Mouse (Mus musculus) telencephalon, adult 2 months (tissue): ENCODE measurements around the gene Nktr.
A peak's percentile ranks its signal among the peaks of the same experiment; 100 is the strongest.

ENCODE experiments used
- DNase-seq: peaks from one replicate; pipeline ENCODE4 v3.0.0-alpha.2; 2011; ENCODE audit warnings: low read depth, low spot score

Nktr gene

DNA sequence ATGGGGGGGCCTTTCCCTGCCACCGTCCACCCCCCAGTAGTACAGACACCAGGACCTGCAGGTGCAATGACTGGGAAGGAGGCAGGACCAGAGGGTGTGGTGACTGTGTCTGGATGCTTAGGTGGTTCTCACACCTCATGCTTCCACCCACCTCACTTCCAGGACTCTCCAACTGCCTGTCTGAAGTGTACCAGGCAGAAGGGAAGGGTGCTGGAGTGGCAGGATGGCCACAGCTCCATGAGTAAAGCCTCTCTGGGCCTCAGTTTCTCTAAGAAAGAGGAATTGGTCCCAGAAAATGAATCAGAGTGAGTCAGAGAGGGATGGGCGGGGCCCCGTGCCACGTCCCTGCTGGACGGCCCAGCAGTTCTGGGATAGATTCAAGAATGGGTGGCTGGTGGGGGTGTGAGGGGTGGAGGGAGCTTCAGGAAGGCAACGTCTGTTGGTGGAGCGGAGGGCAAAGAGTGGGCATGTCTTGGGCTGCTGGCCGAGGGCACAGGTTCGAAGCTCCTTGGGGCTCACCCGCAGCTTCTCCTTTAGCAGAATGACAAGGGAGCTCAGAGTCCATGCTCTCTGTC, 42.2 kb downstream of the Nktr start:
- no peak for DNase-seq

DNA sequence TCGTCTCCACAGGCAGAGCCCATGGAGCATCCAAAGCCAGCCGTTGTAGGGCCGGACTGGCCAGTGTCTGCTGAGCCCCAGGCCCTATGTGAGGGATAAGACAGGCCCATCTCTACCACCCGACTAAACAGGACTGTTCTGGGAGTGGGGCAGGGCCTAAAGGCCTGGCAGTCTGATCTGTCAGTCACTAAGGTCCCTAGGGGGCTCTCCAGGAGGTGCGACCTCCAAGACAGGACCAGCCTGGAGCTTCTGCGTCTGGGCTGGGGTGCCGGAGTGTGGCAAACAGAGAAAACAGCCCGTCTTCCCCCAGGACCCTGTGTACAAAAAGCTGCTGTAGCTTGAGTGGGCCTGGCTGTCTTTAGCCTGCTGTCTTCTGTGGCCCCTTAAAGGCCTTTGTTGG, 42.8 kb downstream of the Nktr start:
- no peak for DNase-seq

DNA sequence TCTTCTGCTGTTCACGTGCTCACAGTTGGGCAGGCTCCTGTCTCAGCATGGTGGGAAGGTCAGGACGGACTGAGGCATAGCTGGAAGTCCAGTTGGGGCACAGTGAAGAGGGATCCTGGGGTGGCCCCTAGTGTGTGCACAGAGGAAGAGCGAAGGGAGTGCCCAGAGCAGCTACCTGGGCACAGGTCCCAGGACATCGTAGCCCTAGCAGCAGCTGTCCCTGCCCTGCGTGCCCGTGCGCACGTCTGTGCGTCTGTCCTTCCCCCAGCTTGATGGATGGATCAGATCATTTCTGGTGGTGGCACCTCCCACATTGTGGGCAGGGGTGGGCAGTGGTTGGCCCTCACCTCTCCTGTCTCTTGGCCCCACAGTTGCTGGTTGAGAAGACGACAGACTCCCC, 43.3 kb downstream of the Nktr start:
- DNase-seq, result no peak

DNA sequence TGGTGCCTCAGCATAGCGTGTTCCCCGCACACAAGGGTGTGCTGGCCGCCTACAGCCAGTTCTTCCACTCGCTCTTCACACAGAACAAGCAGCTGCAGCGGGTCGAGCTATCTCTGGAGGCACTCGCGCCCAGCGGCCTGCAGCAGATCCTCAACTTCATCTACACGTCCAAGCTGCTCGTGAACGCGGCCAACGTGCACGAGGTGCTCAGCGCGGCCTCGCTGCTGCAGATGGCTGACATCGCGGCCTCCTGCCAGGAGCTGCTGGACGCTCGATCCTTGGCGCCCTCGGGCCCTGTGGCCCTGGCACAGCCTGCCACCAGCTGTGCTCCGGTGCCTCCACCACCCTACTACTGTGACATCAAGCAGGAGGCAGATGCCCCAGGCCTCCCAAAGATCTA, 43.8 kb downstream of the Nktr start:
- no peak for DNase-seq

DNA sequence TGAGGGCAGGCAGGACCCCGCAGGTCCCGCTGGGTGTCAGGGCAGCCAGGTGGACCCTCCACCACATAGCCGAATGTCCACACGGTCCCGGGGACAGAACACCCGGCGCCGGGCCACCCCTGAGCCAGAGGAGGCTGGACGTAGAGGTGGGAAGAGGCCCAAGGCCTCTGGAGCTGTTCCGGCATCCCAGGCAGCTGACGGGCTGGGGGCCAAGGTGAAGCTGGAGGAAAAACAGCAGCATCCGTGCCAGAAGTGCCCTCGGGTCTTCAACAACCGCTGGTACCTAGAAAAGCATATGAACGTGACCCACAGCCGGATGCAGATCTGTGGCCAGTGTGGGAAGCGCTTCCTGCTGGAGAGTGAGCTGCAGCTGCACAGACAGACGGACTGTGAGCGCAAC, 44.7 kb downstream of the Nktr start:
- DNase-seq, result no peak

DNA sequence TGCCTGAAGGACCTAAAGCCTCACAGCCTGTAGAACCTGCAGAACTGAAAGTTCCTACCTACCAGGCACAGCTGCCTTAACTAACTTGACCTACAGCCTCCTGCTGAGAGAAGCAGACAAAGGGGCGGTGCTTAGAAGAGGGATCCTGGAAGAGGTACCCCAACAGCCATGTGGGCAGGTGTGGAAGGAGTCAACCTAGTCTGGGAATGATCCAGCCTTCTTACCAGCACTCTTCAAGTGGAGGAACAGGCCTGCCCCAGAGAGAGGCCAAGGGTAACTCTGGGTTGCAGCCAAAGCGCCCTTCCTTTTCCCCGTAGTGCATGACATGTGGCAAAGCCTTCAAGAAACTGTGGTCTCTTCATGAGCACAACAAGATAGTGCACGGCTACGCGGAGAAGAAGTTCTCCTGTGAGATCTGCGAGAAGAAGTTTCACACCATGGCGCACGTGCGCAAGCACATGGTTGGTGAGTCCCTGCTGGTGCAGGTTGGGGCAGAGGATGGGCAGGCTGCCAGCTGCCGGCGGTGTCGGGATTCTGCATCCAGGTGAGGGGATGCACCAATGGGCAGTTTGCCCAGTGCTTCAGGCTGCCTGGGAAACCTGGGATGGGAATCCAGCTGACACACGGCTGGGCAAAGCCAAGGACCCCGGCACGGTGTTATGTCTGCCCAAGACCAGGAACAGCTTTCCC, 46.3 kb downstream of the Nktr start:
- DNase-seq, result no peak

DNA sequence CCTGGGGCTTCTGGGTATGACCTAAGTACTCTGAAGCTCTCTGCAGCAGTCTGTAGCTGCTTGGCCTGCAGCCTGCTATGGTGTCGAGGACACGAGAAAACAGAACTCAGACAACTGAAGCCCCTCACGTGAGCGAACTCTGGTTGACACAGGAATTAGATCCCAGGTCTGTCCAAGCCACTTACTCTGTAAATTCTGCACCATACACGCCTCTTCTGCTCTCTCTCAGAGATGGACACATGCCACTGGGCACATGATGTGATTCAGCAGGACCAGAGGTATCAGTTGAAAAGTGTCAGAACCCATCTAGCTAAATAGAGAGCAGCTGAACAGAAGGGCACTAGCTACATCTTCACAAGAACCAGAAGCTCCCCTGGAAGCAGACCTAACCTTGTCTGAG, 53.4 kb downstream of the Nktr start:
- no peak for DNase-seq

DNA sequence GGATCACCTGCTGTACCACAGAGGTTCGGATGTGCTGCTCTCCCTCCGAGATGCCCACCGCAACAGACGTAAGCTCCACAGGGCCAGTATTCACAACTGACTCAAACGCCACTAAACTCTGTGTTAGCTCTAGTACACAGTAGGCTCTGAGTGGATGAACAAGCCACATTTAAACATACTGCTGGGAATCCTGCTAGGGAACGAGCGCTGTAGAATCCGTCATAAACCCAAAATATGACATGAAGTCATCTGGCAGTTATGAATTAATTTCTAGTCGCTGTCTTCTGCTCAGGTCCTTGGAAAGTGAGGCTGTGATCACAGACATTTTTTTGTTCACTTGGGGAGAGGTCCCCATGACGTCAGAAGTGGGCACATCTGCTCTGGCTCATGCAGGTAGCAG, 57.0 kb downstream of the Nktr start:
- no peak for DNase-seq

DNA sequence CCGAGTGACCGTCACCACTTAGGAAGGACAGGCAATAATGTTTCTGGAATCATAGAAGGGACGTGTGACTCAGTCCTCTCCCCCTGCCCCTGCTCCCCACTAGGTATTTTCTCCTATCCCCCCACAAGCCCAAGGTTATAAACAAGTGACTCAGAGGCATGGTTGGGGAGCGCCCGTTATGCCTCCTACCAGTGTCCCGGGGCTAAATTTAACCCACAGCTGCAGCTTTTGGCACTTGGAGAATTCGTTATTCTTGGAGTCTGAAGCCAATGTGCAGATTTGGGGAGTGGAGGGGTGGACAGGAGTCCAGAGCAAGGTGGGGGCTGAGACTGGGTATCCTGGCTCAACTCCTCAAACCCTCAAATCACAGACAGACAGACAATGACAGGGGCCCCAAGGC, 57.5 kb downstream of the Nktr start:
- DNase-seq, result peak; percentile 67

DNA sequence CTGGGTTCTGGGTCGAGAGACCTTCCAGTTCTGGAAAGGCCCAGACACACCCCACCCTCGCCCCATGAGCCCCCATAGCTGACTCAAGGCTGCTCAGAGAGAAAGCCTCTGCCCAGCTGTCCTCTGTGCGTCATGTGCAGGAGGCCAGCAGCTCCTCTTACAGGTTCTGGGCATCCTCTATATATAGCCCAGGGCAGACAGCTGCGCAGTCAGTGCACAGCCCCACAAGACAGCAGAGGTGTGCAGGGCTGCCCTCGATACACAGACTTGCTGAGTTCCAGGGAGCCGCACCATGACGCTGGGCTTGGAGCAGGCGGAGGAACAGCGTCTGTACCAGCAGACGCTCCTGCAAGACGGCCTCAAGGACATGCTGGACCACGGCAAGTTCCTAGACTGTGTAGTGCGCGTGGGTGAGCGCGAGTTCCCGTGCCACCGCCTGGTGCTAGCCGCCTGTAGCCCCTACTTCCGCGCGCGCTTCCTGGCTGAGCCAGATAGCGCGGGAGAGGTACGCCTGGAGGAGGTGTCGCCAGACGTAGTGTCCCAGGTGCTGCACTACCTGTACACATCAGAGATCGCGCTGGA, 58.6 kb downstream of the Nktr start, which contains the start of gene Klhl40:
Gene Klhl40, plus strand, starts transcription at position 124 of the 582 bp plus-strand sequence.
- DNase-seq, result peak; percentile 48

DNA sequence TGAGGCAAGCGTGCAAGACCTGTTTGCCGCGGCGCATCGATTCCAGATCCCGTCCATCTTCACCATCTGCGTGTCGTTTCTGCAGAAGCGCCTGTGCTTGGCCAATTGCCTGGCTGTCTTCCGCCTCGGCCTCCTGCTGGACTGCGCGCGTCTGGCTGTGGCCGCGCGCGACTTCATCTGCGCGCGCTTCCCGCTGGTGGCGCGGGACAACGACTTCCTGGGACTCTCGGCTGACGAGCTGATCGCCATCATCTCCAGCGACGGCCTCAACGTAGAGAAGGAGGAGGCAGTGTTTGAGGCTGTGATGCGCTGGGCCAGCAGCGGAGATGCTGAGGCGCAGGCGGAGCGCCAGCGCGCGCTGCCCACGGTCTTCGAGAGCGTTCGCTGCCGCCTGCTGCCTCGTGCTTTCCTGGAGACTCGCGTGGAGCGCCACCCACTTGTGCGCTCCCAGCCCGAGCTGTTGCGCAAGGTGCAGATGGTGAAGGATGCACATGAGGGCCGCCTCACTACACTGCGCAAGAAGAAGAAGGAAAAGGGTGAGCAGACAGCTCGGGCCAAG, 59.2 kb downstream of the Nktr start:
- peak; percentile 82 for DNase-seq

DNA sequence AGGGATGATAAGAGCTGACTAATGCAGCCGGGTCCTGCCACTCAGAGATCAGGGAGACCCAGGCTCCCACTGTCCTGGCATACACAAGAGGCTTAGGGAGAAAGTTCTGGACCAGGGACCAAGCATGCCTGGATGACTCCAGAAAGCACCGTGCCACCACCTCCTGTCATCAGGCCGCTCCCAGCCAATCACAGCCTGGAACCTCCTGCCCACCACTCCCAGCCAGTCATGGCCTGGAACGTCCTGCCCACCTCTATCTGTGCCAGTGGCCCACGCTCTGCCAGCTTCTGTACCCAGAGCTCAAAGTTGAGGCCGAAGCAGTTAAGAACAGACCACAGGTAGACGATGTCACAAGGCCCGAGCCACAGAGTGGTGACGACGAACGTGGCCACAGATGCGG, 65.8 kb downstream of the Nktr start:
- no peak for DNase-seq

DNA sequence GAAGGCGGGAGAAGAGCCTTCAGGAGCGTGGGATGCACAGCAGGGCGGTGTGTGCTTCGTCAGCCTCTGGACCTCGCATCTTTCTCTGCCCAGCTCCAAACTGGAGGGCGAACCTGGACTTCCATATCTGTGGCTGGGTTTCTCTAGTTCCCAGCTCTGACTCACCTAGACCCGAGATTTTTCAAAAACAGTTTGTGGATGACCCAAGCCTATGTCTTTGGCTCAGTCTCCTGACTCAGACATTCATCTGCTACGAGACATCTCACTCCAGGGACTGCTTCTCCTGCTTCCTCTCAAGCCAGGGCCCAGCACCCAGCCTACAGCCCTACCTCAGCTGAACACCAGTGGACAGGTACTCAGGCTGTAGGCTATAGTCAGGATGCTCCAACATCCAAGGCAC, 66.3 kb downstream of the Nktr start:
- DNase-seq, result no peak

DNA sequence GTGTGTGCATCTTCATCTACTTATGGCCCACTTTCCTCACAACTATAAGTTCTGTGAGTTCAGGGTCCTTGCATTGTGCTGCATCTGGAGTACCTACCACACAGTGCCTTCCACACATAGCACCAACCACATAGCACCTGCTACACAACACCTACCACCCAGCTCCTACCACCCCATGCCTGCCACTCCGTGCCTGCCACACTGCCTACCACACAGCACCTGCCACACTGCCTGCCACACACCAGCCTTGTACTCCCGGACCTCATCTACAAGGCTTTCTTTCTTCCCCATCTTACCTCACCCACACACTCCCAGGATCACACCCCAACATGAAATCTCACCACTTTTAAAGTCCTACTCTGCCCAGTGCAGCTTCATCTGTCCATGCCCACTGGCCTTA, 67.4 kb downstream of the Nktr start:
- DNase-seq, result no peak

DNA sequence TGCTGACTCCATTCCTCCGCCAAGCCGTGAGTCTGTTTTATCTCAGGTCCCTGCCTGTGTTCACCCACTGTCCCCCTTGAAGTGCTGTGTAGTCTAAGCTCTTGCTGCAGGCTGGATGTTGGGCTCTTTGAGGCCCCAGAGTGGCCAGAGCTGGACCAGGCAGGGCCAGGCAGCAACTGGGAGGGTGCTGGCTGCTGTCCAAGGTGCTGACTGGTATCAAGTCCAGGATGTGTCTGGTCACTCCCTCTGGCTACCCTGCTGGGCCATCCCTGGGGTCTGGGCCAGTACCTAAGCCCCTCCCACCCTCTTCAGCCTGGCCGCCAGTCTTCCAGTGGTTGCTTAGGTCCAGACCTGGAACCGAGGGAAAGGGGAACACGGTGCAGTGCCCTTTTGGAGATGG, 72.2 kb downstream of the Nktr start:
- DNase-seq, result no peak

DNA sequence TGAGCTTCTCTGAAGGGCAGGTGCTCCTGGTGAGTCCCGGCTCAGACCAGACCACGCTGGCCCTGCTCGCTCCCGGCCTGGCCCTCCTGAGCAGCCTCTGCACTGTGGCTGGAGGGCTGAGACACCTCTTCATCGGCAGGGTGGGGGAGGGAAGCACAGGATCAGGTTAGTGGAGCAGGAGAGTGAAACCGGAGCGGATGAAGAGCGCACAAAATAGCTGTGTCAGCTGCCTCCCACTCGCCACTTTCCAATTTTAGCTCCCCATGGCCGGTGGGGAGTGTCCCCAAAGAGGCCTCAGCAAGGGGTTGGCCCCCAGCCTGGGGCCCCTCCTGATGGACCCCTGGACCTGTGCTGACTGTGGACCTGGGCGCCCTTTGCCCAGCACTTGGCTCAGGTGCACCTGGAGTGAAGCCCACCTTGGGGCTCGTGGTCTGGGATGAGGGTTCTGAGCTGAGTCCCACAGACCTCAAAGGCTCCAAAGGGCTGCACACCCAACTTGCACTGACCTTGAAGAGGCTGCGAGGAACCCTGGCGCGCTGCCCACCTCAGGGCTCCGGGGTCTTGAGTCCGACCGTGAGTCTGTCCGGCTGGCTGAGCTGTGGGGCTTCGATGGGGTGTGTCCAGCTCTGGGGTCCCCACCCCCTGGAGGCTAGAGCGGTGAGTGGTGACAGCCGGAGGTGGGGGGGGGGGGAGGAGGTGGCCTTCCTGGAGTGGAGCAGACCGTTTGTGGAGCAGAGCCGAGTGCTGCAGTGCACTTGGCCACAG, 73.0 kb downstream of the Nktr start, which contains the start of gene Hhatl:
Gene Hhatl, minus strand, starts transcription at position 751 of the 765 bp plus-strand sequence.
- no peak for DNase-seq

DNA sequence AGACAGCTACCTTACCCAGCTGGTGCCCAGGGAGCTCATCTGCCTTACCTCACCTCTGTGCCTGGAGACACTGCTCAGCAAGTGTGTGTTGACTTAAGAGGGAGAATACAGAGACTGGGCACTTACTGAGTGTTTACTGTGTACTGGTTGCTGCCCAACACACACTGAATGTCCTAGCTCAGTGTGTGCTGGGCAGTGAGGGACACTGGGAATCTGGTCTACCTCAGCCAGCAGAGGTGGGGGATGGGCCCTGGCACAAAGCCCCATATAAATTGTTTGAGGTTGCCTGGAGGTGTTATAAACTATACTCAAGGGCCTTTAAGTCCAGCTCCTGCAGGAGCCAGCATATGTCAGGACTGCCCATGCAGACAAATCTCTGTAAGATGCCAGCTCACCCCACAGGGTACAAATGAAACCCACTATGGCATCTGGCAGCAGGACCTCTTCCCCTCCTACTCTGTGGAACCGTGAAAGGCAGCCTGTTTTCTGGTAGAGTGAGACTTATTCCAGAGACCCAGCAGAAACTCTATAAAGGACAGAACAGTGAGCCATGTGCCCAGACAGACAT, 76.1 kb downstream of the Nktr start:
- DNase-seq, result no peak

DNA sequence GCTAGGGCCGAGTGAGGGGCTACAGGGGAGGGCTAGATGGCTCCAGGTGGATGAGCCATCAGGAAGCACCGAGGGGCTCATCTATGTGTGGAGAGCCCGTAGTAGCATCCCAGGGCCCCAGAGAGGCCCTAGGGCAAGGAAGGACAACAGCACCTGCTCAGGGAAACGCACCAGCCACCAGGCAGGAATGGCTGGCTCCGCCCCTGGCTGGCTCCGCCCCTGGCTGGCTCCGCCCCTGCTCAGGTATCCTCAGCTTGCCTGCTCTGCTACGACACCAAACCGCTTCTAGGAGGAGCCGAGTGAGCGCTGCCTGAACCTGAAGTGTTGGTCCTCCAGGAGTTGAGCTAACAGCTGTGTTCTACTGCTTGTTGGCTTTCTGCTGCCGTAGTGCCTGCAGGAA, 78.8 kb downstream of the Nktr start:
- DNase-seq, result no peak

DNA sequence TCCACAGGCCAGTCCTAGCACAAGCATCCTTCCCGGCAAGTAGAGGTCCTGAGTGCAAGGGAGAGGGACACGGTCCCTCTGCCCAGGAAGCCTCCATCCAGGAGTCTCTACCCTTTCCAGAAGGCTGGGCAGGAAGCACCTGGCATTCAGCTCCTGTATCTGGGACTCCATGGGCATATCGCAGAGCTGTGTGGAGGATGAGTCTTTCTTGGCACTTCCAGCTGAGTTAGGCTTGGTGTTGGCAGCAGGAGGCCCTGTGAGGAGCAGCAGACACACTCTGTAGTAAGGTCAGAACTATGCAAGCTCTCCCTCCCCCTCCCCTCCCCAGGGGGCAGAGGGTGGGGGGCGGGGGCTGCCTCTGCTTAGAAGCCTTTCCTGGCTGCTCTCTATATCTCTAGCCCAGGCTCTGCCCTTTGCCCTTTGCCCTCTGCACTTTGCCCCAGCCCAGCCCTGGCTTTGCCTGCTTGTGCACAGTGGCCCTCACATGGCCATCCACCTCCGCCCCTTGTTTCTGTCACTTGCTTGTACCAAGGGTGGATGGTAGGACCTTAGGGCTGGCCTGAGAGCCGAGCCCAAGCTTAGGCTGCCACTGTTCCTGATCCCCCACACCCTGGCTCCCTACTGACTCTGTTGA, 80.0 kb downstream of the Nktr start:
- no peak for DNase-seq

DNA sequence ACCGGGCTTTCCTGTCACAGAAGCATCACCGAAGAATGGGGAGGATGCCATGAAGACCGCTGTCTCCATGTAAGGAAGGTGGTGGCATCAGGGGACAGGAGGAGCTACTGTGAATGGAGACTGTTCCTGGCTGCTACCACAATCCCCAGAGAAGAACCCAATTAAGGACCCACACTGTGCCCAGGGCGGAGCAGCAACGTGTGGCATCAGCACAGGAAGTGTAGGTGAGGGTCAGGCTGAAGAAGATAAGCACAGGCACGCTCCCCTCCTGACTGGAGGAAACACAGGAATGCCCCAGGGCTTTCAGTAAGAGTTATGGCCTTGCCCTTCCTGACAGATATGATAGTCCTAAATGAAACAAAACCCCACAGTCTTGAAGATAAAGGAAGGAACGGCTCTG, 83.8 kb downstream of the Nktr start:
- no peak for DNase-seq
